Mouse (Mus musculus) kidney, adult 10 weeks (tissue): ENCODE data around the gene Brd3. TPM values are rescaled to one million over a fixed set of nuclear protein-coding genes. Genes with fewer than 3 reads are reported as not detected.

ENCODE experiments used
- polyA plus RNA-seq: library from polyadenylated mRNA; stranded (reverse); fragments of 350-450 nt; fragmentation: Illumina TruSeq; extraction: RNeasy Lipid Tissue Mini Kit (QIAGEN cat#74804); gene quantifications from one replicate; pipeline ENCODE4 v1.2.3, GENCODE M21; 2014; ENCODE audit warnings: low read depth, low replicate concordance

Gene Brd3
- 7.6 TPM for polyA plus RNA-seq

GRCm38 (mm10) chr2:27507562-27507961, at the start of gene Brd3:
Gene Brd3, minus strand, starts transcription at chr2:27507662.

GRCm38 (mm10) chr2:27514639-27515328, 7.3 kb upstream of the Brd3 start, which contains the start of gene Wdr5:
Gene Wdr5, plus strand, starts transcription at chr2:27515157.

GRCm38 (mm10) chr2:27441767-27442707, 65.4 kb downstream of the Brd3 start, which contains the start of gene Brd3os:
Gene Brd3os, plus strand, starts transcription at chr2:27442324.

GRCm38 (mm10) chr2:27426855-27427457, 80.5 kb downstream of the Brd3 start, which contains the start of gene Vav2:
Gene Vav2, minus strand, starts transcription at chr2:27427033.

Other genes with a start within 250 kb of the Brd3 start
- 4.0 TPM for gene Vav2, start 80.6 kb downstream of the Brd3 start, polyA plus RNA-seq
- gene Brd3os, start 65.3 kb downstream of the Brd3 start, polyA plus RNA-seq: 2.2 TPM
- gene Wdr5, start 7.5 kb upstream of the Brd3 start, polyA plus RNA-seq: 20.1 TPM
- 5.1 TPM for gene Rxra, start 168.8 kb upstream of the Brd3 start, polyA plus RNA-seq